ENCODE assay signal across 10 mouse cellular contexts in the genomic region with DNA sequence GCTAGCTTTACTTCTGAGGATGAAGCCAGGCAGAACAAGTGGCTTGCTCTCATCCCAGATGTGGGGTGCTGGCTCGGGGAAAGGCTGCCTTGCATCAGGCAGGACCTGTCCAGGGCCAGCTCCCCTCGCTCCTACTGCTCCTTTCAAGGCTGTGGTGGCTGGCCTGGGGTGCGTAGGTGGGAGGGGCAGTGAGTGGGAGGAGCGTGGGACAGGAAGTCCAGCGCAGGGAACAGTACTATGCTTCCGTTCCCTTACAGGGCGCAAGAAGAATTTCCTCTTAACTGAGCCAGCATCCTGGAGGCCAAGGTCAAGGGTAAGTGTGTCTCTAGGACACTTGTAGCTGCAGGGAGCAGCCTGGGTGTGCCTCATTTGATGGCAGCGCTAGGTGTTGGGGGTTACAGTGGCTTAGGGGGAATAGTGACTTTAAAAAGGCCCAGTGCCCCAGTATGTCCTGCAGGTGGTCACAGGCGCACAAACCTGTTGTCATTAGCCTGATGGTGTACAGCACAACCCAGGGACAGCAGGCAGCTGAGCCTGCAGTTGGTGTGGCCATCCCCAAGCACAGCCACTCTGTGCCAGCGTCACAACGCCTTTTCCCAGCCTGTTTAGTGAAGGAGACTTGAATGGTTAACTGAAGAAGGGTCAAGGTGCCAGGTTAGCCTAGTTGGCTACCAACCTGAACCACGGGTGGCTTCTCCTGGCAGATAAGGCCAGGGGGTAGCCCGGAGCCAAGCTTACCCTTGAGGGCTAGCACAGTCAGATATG. TPM values are rescaled to one million over a fixed set of nuclear protein-coding genes. Genes with fewer than 3 reads are reported as not detected.
DNase-seq lines count a peak whose midpoint lies in the region; ATAC-seq and TF ChIP-seq lines count a peak whose summit lies in the region.
"Had no signal": no experiment of that assay in that cellular context is flagged by ENCODE, and none has a peak within 500 bp of the region (broad histone marks: within the 10 kb centered on the region; RNA-seq: fewer than 3 reads in every experiment).

No protein-coding gene starts in this region.

- intact Hi-C loops in heart, postnatal 25 days (cut with DNase I), result loop anchor here (2.0 to 10.0 kb wide), 2 partner anchors 94 to 610 kb away; no protein-coding TSS in a partner anchor
- intact Hi-C loops in heart, postnatal 10 days (cut with DNase I), result loop anchor here (2.0 to 5.0 kb wide), 2 partner anchors 94 to 197 kb away; partner anchors contain the start of gene Mis18a

- H3K4me2 ChIP-seq in liver, embryonic 14.5 days (ENCODE audit: low read depth), result no peak overlapping the region

- no peaks in the 10 kb centered on the region for H3K4me1 ChIP-seq in liver, embryonic 14.5 days (replicated peaks; ENCODE audit: control insufficient read depth in 2 of 2, insufficient read depth in 2 of 2, low read length in 1 of 2)

- peak; percentile 29; the same call in 1 of the 2 replicates for ATAC-seq in liver, embryonic 14.5 days (ENCODE audit: insufficient read depth)
- ATAC-seq in megakaryocyte-erythroid progenitor cell, adult 5-6 weeks (replicated peaks; ENCODE audit: low FRiP score, low TSS enrichment, poor library complexity, severe bottlenecking), result no peak

- H3K9me3 ChIP-seq in liver, embryonic 14.5 days (ENCODE audit: control insufficient read depth, low read length), result no peaks in the 10 kb centered on the region
- H3K9me3 ChIP-seq: hindbrain, embryonic 10.5 days had no signal

- TF ChIP-seq CTCF in liver, embryonic 14.5 days (IDR thresholded peaks at IDR 0.05; ENCODE audit: low read depth), result no peak

- no peak overlapping the region for H3K4me3 ChIP-seq in liver, embryonic 14.5 days (ENCODE audit: insufficient read depth in 1 of 2, low read depth in 2 of 2, low read length in 2 of 2)
- H3K4me3 ChIP-seq: erythroblast, embryonic 14.5 days; hindbrain, embryonic 10.5 days had no signal

- no peak overlapping the region for H3K9ac ChIP-seq in liver, embryonic 14.5 days (replicated peaks)

- no peak overlapping the region for H3K27ac ChIP-seq in liver, embryonic 14.5 days
- H3K27ac ChIP-seq: hindbrain, embryonic 10.5 days had no signal

- 65% methylated on average over 13 of the region's 13 CpGs for WGBS in liver, embryonic 14.5 days (ENCODE audit: insufficient replicate concordance)

- no peak for TF ChIP-seq EP300 in liver, embryonic 14.5 days (IDR thresholded peaks at IDR 0.05; ENCODE audit: low read depth)

- DNase-seq in heart, adult 11 months, result peak; percentile 96
- no peak for DNase-seq in heart, postnatal 25 days (ENCODE audit: low spot score)
- DNase-seq in adrenal gland, adult (ENCODE audit: inconsistent age in 2 of 2, low spot score in 1 of 2), result peak; percentile 87 to 94
- peak; percentile 40 for DNase-seq in heart, postnatal 10 days
- DNase-seq in liver, embryonic 14.5 days (ENCODE audit: low read depth in 3 of 3, low spot score in 3 of 3), result no peak
- DNase-seq in embryo, embryonic 10.5 days (ENCODE audit: low spot score), result no peak
- no peak for DNase-seq in left cerebral cortex, adult 9 months (ENCODE audit: low spot score in 2 of 2)

- no peaks in the 10 kb centered on the region for H3K27me3 ChIP-seq in liver, embryonic 14.5 days (ENCODE audit: control insufficient read depth, insufficient read depth, low read length)

- H3K36me3 ChIP-seq in liver, embryonic 14.5 days (replicated peaks; ENCODE audit: control insufficient read depth, insufficient read depth, low read depth), result no peaks in the 10 kb centered on the region

RNA-seq across cellular contexts. Expression of gene Cfap298, which starts 10.1 kb away (rescaled TPM):
- 10 to 100 TPM; 20.8 to 23.3 TPM for total RNA-seq in heart, postnatal 25 days (2021)
- total RNA-seq in heart, postnatal 10 days (2021), result 10 to 100 TPM; 29.3 to 34.5 TPM
- 6.4 and 11.5 TPM in 2 replicates for polyA plus RNA-seq in liver, embryonic 14.5 days (2012; rRNA removed)
- 18.4 and 21.9 TPM in 2 replicates for polyA plus RNA-seq in liver, embryonic 14.5 days (2014; fragmentation: Nextera tagmentation; extraction: Ambion mirVana)
- total RNA-seq in megakaryocyte-erythroid progenitor cell, adult 5-6 weeks (2014; fragmentation: Nextera tagmentation), result 40.6 and 61.6 TPM in 2 replicates
- total RNA-seq in megakaryocyte-erythroid progenitor cell, adult 5-6 weeks (2017), result 104 and 136 TPM in 2 replicates

Comparison
In these comparisons a context has a peak if more than half of its experiments do, and no peak if none do; other contexts are left out.
1. DNase-seq: peak in heart, adult 11 months (single experiment), adrenal gland, adult (2 of 2) and heart, postnatal 10 days (2 of 2); none in heart, postnatal 25 days (single experiment), liver, embryonic 14.5 days (0 of 3), embryo, embryonic 10.5 days (single experiment) and left cerebral cortex, adult 9 months (0 of 2).